Mouse (Mus musculus) urinary bladder, postnatal 4 days (tissue): ENCODE data around the gene Eif3g.

ENCODE experiments used
- DNase-seq, 2 experiments: peaks; one replicate each; pipeline ENCODE4 v3.0.0; 2021 to 2022; ENCODE audit warnings: low spot score in 2 of 2

Eif3g gene

GRCm38 (mm10) chr9:20898511-20899073, at the start of gene Eif3g:
Gene Eif3g (minus strand): TSS chr9:20898623.
- DNase-seq: peak; percentile 80 to 87

- DNase-seq: no peak
Observed at GRCm38 (mm10) chr9:20946066-20946880, 47.9 kb upstream of the Eif3g start.

GRCm38 (mm10) chr9:20944697-20945370, 46.4 kb upstream of the Eif3g start:
- no peak for DNase-seq

GRCm38 (mm10) chr9:20943911-20944310, 45.5 kb upstream of the Eif3g start:
- DNase-seq: no peak

- DNase-seq: no peak
Observed at GRCm38 (mm10) chr9:20943396-20943795, 45.0 kb upstream of the Eif3g start.

GRCm38 (mm10) chr9:20923258-20923657, 24.8 kb upstream of the Eif3g start:
- DNase-seq: no peak

- no peak for DNase-seq
Observed at GRCm38 (mm10) chr9:20916160-20916559, 17.7 kb upstream of the Eif3g start.

GRCm38 (mm10) chr9:20909948-20910347, 11.5 kb upstream of the Eif3g start:
- DNase-seq: no peak

- no peak for DNase-seq
Observed at GRCm38 (mm10) chr9:20902174-20902491, 3.7 kb upstream of the Eif3g start.

- DNase-seq: no peak
Observed at GRCm38 (mm10) chr9:20901466-20902173, 3.2 kb upstream of the Eif3g start.

- no peak for DNase-seq
Observed at GRCm38 (mm10) chr9:20897736-20898510, 500 bp downstream of the Eif3g start.

GRCm38 (mm10) chr9:20895382-20895781, 3.0 kb downstream of the Eif3g start:
- DNase-seq: no peak

- no peak for DNase-seq
Observed at GRCm38 (mm10) chr9:20894629-20895028, 3.8 kb downstream of the Eif3g start.

- no peak for DNase-seq
Observed at GRCm38 (mm10) chr9:20893590-20894343, 4.7 kb downstream of the Eif3g start.

GRCm38 (mm10) chr9:20893069-20893468, 5.4 kb downstream of the Eif3g start:
- DNase-seq: no peak

GRCm38 (mm10) chr9:20892104-20892653, 6.2 kb downstream of the Eif3g start:
- DNase-seq: no peak

- no peak for DNase-seq
Observed at GRCm38 (mm10) chr9:20891339-20892103, 6.9 kb downstream of the Eif3g start.

- DNase-seq: no peak
Observed at GRCm38 (mm10) chr9:20890411-20890810, 8.0 kb downstream of the Eif3g start.
